Mouse (Mus musculus) intestine, postnatal 0 days (tissue): ENCODE results near the gene Dda1. TPM values are rescaled to one million over a fixed set of nuclear protein-coding genes. Genes with fewer than 3 reads are reported as not detected.

Source experiments
- ATAC-seq: fragments of 200-750 bp; cut with Nextera tagmentation; 2 replicates; pipeline ENCODE4 v1.8.0; 2017; ENCODE audit warnings: mild to moderate bottlenecking, moderate TSS enrichment, moderate library complexity
- H3K27ac ChIP-seq: fragments of 300-500 bp; sonication (generic); 2 replicates; pipeline ENCODE4 v1.5.1; 2014; ENCODE audit warnings: mild to moderate bottlenecking, low read depth, low read length, moderate library complexity
- H3K27me3 ChIP-seq: fragments of 300-500 bp; sonication (generic); replicated peaks from 2 replicates; pipeline ENCODE4 v1.6.1; 2014; ENCODE audit warnings: low read length, mixed read lengths; ENCODE audit not compliant: control insufficient read depth, insufficient read depth
- H3K36me3 ChIP-seq: fragments of 300-500 bp; sonication (generic); 2 replicates; pipeline ENCODE4 v1.6.1; 2014; ENCODE audit warnings: mild to moderate bottlenecking, moderate library complexity; ENCODE audit not compliant: control insufficient read depth, insufficient read depth
- H3K4me1 ChIP-seq: fragments of 300-500 bp; sonication (generic); replicated peaks from 2 replicates; pipeline ENCODE4 v1.6.1; 2014; ENCODE audit warnings: antibody characterized with exemption, low read length, mixed read lengths; ENCODE audit not compliant: control insufficient read depth, insufficient read depth
- H3K4me2 ChIP-seq: fragments of 300-500 bp; sonication (generic); replicated peaks from 2 replicates; pipeline ENCODE4 v1.6.1; 2014; ENCODE audit warnings: low read depth, mild to moderate bottlenecking, moderate library complexity
- H3K4me3 ChIP-seq: fragments of 300-500 bp; sonication (generic); 2 replicates; pipeline ENCODE4 v1.5.1; 2014; ENCODE audit warnings: low read depth, low read length
- H3K9ac ChIP-seq: fragments of 300-500 bp; sonication (generic); 2 replicates; pipeline ENCODE4 v1.6.1; 2014; ENCODE audit warnings: mild to moderate bottlenecking, low read depth, low read length
- H3K9me3 ChIP-seq: fragments of 300-500 bp; sonication (generic); 2 replicates; pipeline ENCODE4 v1.6.1; 2016; ENCODE audit warnings: mixed run types; ENCODE audit not compliant: control insufficient read depth
- CTCF ChIP-seq: sonication (generic); IDR thresholded peaks from 2 replicates; pipeline ENCODE4 v1.5.1; 2016; ENCODE audit warnings: low read depth, mild to moderate bottlenecking, control low read depth, antibody characterized with exemption, moderate library complexity
- WGBS: fragments of 180-500 bp; shearing (Covaris S2); extraction: QIAGEN DNeasy Blood & Tissue Kit; methylation state at CpG from one replicate; pipeline ENCODE4 v1.1.7; 2014; 5-methylcytosine and 5-hydroxymethylcytosine counted together
- polyA plus RNA-seq: library from polyadenylated mRNA; unstranded; fragments of >200 nt; fragmentation: Nextera tagmentation; extraction: Ambion mirVana; gene quantifications from 2 replicates; pipeline ENCODE4 v1.2.1, GENCODE M21; 2015

Gene Dda1
- polyA plus RNA-seq, 1 experiment from 2014 or later: 82.8 TPM

DNA sequence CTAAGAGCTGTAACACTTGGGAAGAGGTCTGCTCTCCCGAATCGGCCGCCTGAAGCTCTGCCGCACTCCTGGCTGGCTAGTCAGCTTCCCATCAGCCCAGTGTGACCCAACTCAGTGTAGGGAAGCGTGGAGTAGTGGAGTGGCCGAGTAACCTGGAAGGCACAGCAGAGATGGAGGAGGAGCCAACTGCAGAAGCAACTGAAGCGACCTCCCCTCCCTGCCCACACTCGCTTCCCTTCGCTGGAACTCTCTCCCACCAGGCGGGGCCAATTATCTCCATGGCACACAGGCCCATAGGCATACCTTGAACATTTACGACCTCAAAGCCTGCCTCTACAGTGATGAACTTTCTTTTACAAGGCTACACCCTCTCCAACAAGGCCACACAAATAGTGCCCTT lies 17.2 kb upstream of the Dda1 start:
- no peaks in the 10 kb centered on the region for H3K9me3 ChIP-seq
- no peaks in the 10 kb centered on the region for H3K4me1 ChIP-seq
- no peak overlapping the region for H3K27ac ChIP-seq
- no peaks in the 10 kb centered on the region for H3K36me3 ChIP-seq
- no peak overlapping the region for H3K4me3 ChIP-seq
- H3K4me2 ChIP-seq: no peak overlapping the region
- no peak overlapping the region for H3K9ac ChIP-seq
- H3K27me3 ChIP-seq: no peaks in the 10 kb centered on the region
- ATAC-seq: no peak
- WGBS: 40% methylated on average over 11 of the region's 11 CpGs
- no peak for TF ChIP-seq CTCF

- WGBS: 74% methylated on average over 2 of the region's 2 CpGs
- H3K4me1 ChIP-seq: no peaks in the 10 kb centered on the region
- no peak for TF ChIP-seq CTCF
- no peak overlapping the region for H3K4me3 ChIP-seq
- H3K9ac ChIP-seq: no peak overlapping the region
- H3K27me3 ChIP-seq: no peaks in the 10 kb centered on the region
- no peaks in the 10 kb centered on the region for H3K36me3 ChIP-seq
- H3K4me2 ChIP-seq: no peak overlapping the region
- ATAC-seq: no peak
- H3K27ac ChIP-seq: no peak overlapping the region
- no peaks in the 10 kb centered on the region for H3K9me3 ChIP-seq
These were observed 16.3 kb upstream of the Dda1 start for GRCm38 (mm10) chr8:71452669-71453068.

GRCm38 (mm10) chr8:71454668-71455067 lies 14.3 kb upstream of the Dda1 start:
- H3K27ac ChIP-seq: no peak overlapping the region
- H3K9ac ChIP-seq: no peak overlapping the region
- WGBS: 71% methylated on average over 8 of the region's 8 CpGs
- TF ChIP-seq CTCF: no peak
- no peaks in the 10 kb centered on the region for H3K27me3 ChIP-seq
- no peak for ATAC-seq
- H3K36me3 ChIP-seq: no peaks in the 10 kb centered on the region
- H3K4me2 ChIP-seq: no peak overlapping the region
- H3K4me3 ChIP-seq: no peak overlapping the region
- H3K9me3 ChIP-seq: no peaks in the 10 kb centered on the region
- no peaks in the 10 kb centered on the region for H3K4me1 ChIP-seq

DNA sequence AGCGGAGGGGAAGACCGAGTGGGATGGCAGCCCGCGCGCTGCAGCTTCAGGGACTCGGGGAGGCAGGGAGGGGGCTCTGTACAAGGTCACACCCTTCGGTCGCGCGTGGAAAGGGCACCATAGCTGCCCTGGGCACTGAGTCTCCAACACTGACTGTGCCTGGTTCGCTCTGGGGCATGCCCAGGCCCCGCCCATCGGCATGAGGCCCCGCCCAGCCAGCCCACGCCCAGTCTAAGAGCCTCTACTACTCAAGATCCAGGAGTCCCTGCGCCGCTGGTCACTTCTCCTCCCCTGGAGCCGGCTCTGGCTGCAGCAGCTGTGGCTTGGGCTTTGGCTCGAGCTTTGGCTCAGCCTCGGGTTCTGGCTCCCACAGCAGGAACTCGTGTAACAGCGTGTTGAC lies 12.1 kb upstream of the Dda1 start:
- H3K9ac ChIP-seq: no peak overlapping the region
- H3K4me3 ChIP-seq: no peak overlapping the region
- H3K9me3 ChIP-seq: no peaks in the 10 kb centered on the region
- H3K27me3 ChIP-seq: no peaks in the 10 kb centered on the region
- H3K27ac ChIP-seq: no peak overlapping the region
- 42% methylated on average over 22 of the region's 22 CpGs for WGBS
- no peak for TF ChIP-seq CTCF
- no peak overlapping the region for H3K4me2 ChIP-seq
- no peak for ATAC-seq
- no peaks in the 10 kb centered on the region; the same call in 1 of the 2 replicates for H3K36me3 ChIP-seq
- no peaks in the 10 kb centered on the region for H3K4me1 ChIP-seq

- WGBS: 83% methylated on average over 20 of the region's 20 CpGs
- Histone ChIP-seq H3K4me3 (no peak overlapping the region), H3K4me1 (no peaks in the 10 kb centered on the region; the same call in 1 of the 2 replicates), H3K4me2 (no peak overlapping the region), H3K27ac (no peak overlapping the region), H3K9ac (no peak overlapping the region), H3K36me3 (no peaks in the 10 kb centered on the region; the same call in 1 of the 2 replicates), H3K9me3 (no peaks in the 10 kb centered on the region), H3K27me3 (no peaks in the 10 kb centered on the region)
- no peak for TF ChIP-seq CTCF
- ATAC-seq: no peak
These were observed 11.2 kb upstream of the Dda1 start for GRCm38 (mm10) chr8:71457659-71458270.

DNA sequence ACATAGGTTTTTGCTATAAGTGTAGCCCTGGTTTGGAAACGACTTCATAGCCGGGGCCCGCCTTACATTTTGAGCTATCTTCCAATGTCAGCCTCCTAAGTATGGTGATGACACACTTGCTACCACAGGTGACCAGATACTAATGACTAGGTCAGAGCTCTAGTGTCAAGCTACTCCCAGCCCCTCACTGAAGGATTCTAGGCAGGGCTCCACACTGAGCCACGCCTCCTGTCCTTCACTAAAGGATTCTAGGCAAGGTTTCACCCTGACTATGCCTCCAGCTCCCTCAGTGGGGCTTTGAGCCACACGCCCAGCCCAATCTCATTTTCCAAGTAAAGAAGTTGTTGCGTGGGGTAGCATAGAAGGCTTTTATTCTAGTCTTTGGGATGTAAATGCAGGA lies 8.3 kb upstream of the Dda1 start:
- TF ChIP-seq CTCF: no peak
- no peak for ATAC-seq
- no peaks in the 10 kb centered on the region; the same call in 1 of the 2 replicates for H3K36me3 ChIP-seq
- no peaks in the 10 kb centered on the region for H3K27me3 ChIP-seq
- H3K4me2 ChIP-seq: no peak overlapping the region
- H3K27ac ChIP-seq: no peak overlapping the region
- H3K9ac ChIP-seq: no peak overlapping the region
- WGBS: 93% methylated on average over 6 of the region's 6 CpGs
- H3K4me3 ChIP-seq: no peak overlapping the region
- no peaks in the 10 kb centered on the region for H3K9me3 ChIP-seq
- peaks cover 5% of the 10 kb centered on the region; the same call in 1 of the 2 replicates for H3K4me1 ChIP-seq
